Mouse (Mus musculus): ENCODE results near the gene A4galt. TPM values are rescaled to one million over a fixed set of nuclear protein-coding genes. Genes with fewer than 3 reads are reported as not detected.

The A4galt gene
- polyA plus RNA-seq, 1 experiment, result 42.6 TPM

DNA sequence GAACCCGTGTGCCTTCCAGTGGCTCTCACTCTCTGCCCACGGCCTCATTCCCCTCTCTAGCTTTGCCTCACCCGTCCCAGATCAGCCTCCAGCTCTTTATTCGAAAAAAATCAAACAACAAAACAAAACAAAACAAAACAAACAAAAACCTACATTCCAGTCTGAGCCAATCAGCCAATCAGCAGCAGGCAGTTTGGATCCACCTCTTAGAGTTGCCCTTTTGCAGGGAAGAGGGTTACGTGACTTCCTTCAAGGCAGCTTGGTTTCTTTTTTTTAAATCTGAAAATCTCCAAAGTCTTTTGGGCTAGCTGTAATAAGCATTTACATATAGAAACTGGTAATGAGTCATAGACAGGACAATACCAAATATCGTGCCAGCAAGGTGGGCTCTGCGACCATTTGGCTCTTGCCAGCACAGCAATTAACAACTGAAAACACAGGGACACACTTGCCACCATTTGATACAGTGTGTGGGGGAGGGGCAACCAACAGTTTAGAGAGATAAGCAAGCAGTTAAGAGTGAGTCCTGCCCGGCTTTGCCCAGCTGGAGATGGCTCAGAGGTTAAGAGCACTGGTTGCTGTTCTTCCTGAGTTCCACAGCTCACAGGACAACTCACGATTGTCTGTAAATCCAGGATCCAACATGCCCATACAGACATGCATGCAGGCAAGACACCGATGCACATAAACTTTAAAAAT is 2.9 kb upstream of the A4galt start:
- WGBS, result 65% methylated on average over 10 of the region's 10 CpGs
- TF ChIP-seq POLR2A (IDR thresholded peaks at IDR 0.05; ENCODE audit: borderline replicate concordance, extremely low read depth, low read depth, low read length), result no peak
- TF ChIP-seq CTCF (IDR thresholded peaks at IDR 0.05; ENCODE audit: insufficient read depth, low read length), result no peak
- no peak for DNase-seq

DNA sequence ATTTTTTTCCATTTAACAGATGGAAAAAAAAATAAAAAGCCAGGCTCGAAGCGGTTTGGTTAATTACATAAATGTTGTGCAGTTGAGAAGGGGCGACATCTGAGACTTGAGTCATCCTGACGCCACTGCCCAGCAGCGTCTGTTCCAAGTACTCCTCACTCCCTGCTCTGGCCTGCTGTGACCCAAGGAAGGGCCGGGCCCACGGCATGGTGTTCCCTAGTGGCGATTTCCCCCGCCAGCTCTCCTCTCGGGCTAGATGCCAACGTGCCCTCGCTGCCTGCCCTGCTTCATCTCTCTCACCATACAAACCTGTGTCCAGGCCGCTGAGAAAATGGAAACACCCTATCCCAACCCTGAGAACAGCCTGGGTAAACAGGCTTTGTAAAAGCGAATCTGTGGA is 486 bp upstream of the A4galt start:
- WGBS, result 41% methylated on average over 14 of the region's 14 CpGs
- peak; percentile 58; the same call in 1 of the 2 replicates for TF ChIP-seq POLR2A (IDR thresholded peaks at IDR 0.05; ENCODE audit: borderline replicate concordance, extremely low read depth, low read depth, low read length)
- no peak for TF ChIP-seq CTCF (IDR thresholded peaks at IDR 0.05; ENCODE audit: insufficient read depth, low read length)
- no peak overlapping the region for H3K4me3 ChIP-seq (replicated peaks; ENCODE audit: extremely low read depth, low read depth, low read length)
- peak; percentile 20 for DNase-seq
- peaks cover 7% of the 10 kb centered on the region for H3K4me1 ChIP-seq (ENCODE audit: control insufficient read depth, insufficient read depth, low read length)

More for the DNA sequence above, 2.9 kb upstream of the A4galt start:
- Histone ChIP-seq H3K4me1 (ENCODE audit: control insufficient read depth, insufficient read depth, low read length) (peaks cover 7% of the 10 kb centered on the region), H3K4me3 (replicated peaks; ENCODE audit: extremely low read depth, low read depth, low read length) (no peak overlapping the region)

DNA sequence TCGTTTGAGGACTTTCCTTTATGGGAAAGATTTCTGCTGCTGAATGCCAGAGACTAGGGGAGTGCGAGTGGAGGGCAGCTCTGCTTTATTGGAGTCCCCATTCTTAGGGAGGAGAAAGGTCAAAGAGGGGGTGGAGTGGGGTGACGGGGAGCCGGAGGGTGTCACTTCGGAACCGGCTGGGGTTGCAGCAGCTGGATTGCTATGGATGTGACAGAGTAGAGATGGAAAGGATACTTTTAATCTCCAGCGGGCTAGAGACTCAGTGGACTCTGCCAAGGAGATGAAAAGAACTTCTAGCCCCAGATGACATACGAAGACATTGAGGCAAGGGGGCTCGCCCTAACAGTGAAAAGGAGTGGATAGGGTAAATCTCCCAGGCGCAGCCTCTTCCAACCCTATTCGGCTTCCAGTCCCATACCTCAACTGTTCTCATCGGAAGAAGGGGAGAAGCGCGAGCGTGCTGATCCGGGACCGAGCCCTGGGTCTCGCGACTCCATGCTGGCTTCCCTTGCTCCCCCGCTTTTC is 861 bp downstream of the A4galt start:
- Histone ChIP-seq H3K4me3 (replicated peaks; ENCODE audit: extremely low read depth, low read depth, low read length) (peak overlapping the region; percentile 74), H3K4me1 (ENCODE audit: control insufficient read depth, insufficient read depth, low read length) (peaks cover 7% of the 10 kb centered on the region)
- WGBS, result 6% methylated on average over 20 of the region's 20 CpGs
- peak; percentile 17 for DNase-seq
- TF ChIP-seq POLR2A (IDR thresholded peaks at IDR 0.05; ENCODE audit: borderline replicate concordance, extremely low read depth, low read depth, low read length) (no peak), CTCF (IDR thresholded peaks at IDR 0.05; ENCODE audit: insufficient read depth, low read length) (no peak)

DNA sequence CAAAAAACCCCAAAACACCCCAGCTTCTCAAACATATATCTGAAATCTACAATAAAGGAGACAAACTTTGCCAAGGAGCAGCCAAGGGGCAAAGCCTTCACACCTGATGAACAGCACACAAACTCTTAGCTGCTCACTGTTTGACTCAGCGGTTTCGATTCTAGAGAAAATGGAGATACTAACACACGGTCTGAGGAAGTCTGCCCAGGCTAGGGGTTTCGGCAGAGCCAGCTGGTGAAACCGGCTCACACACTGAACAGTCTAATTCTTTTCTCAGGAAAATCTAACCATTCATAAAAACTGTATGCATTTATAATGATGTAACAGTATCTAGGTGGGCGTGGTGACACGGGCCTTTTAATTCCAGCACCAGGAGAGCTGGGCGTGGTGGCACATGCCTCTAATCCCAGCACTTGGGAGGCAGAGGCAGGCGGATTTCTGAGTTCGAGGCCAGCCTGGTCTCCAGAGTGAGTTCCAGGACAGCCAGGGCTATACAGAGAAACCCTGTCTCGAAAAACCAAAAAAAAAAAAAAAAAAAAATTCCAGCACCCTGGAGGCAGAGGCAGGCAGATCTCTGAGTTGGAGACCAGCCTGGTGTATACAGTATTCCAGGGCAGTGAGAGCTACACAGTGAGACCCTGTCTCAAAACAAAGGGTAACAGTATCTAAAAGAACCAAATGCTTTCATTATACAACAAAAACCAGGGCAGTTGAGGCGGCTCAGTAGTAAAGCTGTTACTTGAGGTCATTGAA is 1.9 kb downstream of the A4galt start:
- Histone ChIP-seq H3K4me3 (replicated peaks; ENCODE audit: extremely low read depth, low read depth, low read length) (peak overlapping the region; percentile 20), H3K4me1 (ENCODE audit: control insufficient read depth, insufficient read depth, low read length) (peaks cover 7% of the 10 kb centered on the region)
- no peak for DNase-seq
- WGBS, result 90% methylated on average over 12 of the region's 12 CpGs
- no peak for TF ChIP-seq CTCF (IDR thresholded peaks at IDR 0.05; ENCODE audit: insufficient read depth, low read length)
- TF ChIP-seq POLR2A (IDR thresholded peaks at IDR 0.05; ENCODE audit: borderline replicate concordance, extremely low read depth, low read depth, low read length), result no peak

DNA sequence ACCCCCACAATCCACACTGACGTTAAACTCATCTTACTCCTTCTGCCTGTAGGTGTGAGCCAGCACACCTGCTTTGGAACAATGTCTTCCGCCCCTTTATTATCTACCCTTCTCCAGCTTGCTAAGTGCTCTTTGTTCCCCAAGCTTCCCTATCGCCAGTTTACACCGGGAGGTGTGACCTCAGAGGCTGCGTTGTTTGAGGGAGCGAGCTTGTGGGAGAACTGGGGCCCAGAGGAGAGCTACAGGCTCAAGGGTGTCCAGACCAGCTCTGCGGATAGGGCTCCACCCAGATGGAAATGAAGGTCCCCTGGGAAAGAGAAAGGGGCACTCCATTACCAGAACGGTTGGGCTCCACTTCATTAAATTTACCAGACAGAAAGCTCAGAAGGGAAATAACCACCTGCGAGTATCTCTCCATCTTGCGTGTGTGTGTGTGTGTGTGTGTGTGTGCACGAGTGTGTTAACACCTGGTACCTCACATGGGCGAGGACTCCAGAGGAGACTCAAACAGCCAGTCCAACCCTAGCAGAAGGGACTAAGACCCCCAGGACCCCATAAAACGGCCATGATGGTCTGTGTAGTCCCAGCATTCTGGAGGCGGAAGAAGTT is 3.2 kb downstream of the A4galt start:
- no peak for DNase-seq
- WGBS, result 63% methylated on average over 14 of the region's 14 CpGs
- TF ChIP-seq POLR2A (IDR thresholded peaks at IDR 0.05; ENCODE audit: borderline replicate concordance, extremely low read depth, low read depth, low read length), result no peak
- H3K4me3 ChIP-seq (replicated peaks; ENCODE audit: extremely low read depth, low read depth, low read length), result no peak overlapping the region
- H3K4me1 ChIP-seq (ENCODE audit: control insufficient read depth, insufficient read depth, low read length), result peaks cover 7% of the 10 kb centered on the region

DNA sequence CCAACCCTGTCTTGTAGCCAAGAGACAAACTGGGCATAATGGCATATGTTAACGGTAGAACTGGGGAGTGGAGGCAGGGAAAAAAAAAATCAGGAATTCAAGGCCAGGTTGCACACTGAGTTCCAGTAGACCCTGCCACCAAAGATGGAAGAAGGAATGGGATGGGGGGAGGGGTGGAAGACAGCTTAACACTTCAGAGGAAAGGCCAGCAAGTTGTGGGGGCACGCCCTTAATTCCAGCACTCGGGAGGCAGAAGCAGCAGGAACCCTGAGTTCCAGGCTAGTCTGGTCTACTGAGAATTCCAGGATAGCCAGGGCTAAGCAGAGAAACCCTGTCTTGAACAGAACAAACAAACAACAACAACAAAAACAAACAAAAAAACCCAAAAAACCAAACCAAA is 7.2 kb downstream of the A4galt start:
- WGBS, result 73% methylated on average over 3 of the region's 3 CpGs
- DNase-seq, result no peak
- Histone ChIP-seq H3K4me1 (ENCODE audit: control insufficient read depth, insufficient read depth, low read length) (no peaks in the 10 kb centered on the region), H3K4me3 (replicated peaks; ENCODE audit: extremely low read depth, low read depth, low read length) (no peak overlapping the region)
- TF ChIP-seq CTCF (IDR thresholded peaks at IDR 0.05; ENCODE audit: insufficient read depth, low read length) (no peak), POLR2A (IDR thresholded peaks at IDR 0.05; ENCODE audit: borderline replicate concordance, extremely low read depth, low read depth, low read length) (no peak)

DNA sequence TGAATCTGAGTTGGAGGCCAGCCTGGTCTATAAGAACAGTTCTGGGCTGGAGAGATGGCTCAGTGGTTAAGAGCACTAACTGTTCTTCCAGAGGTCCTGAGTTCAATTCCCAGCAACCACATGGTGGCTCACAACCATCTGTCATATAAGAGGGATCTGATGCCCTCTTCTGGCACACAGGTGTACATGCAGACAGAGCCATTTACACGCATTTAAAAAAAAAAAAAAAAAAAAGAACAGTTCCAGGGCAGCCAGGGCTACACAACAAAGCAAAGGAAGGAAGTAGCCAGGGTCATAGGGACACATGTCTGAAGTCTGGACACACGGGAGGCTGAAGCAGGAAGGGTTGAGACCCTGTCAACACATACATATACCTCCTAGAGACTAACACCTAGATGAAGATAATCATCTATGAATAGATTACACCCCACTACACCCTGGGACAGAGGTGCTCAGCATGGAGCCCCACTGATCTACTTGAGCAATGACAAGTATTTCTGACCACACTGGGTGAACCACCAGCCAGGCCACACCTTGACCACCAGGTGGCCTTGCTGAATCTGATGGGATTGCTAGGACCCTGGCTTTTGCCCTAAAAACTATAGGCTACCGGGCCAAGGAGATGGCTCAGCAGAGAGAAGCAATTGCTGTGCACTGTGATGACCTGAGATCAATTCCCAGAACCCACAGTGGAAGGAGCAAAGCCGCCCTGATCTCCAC is 9.5 kb downstream of the A4galt start:
- no peak for TF ChIP-seq POLR2A (IDR thresholded peaks at IDR 0.05; ENCODE audit: borderline replicate concordance, extremely low read depth, low read depth, low read length)
- TF ChIP-seq CTCF (IDR thresholded peaks at IDR 0.05; ENCODE audit: insufficient read depth, low read length), result no peak
- no peaks in the 10 kb centered on the region for H3K4me1 ChIP-seq (ENCODE audit: control insufficient read depth, insufficient read depth, low read length)
- 80% methylated on average over 4 of the region's 4 CpGs for WGBS
- DNase-seq, result no peak
- H3K4me3 ChIP-seq (replicated peaks; ENCODE audit: extremely low read depth, low read depth, low read length), result no peak overlapping the region

DNA sequence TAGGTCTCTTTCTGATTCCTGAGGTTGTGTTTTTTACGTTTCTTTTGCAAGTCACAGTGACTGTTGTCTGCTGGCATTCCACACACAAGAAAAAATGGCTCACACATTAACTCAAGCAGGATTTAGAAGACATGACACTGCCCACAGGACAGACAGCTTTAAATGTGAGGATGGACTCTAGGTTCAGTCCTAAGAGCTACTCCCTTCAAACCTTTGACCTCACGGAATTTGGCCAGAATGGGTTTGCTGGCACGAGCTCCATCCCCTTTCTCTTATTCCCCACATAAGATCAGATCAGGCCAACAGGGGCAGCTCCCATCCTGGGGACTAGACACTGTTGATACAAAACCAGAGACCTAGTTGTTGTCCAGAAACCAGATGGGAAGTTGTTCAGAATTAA is 10.1 kb downstream of the A4galt start:
- WGBS, result 81% methylated on average over 3 of the region's 3 CpGs
- H3K4me1 ChIP-seq (ENCODE audit: control insufficient read depth, insufficient read depth, low read length), result no peaks in the 10 kb centered on the region
- no peak overlapping the region for H3K4me3 ChIP-seq (replicated peaks; ENCODE audit: extremely low read depth, low read depth, low read length)
- no peak for DNase-seq
- TF ChIP-seq POLR2A (IDR thresholded peaks at IDR 0.05; ENCODE audit: borderline replicate concordance, extremely low read depth, low read depth, low read length) (no peak), CTCF (IDR thresholded peaks at IDR 0.05; ENCODE audit: insufficient read depth, low read length) (no peak)
